Mouse (Mus musculus): ENCODE data around the gene Cysrt1.
"Not testable (repeated sequence)": the region's sequence is repeated elsewhere in the genome, so short reads cannot be mapped to it uniquely, and the experiment has no call there.

Cysrt1 gene

DNA sequence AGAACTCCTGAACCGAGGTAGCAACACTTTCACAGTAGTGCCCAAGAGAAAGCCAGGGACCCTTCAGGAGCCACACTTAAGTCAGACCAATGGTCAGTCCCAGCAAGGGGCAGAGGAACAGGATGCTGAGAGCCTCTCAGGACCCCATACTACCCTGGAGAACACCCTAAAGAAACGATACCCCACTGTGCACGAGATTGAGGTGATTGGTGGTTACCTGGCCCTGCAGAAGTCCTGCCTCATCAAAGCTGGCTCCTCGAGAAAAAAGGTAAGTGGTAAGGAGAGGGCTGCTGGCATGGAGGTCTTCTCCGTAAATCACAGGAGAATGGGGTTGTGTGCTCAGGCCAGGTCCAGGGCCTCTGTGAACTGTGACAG, 22.0 kb upstream of the Cysrt1 start:
- DNase-seq, result no peak

DNA sequence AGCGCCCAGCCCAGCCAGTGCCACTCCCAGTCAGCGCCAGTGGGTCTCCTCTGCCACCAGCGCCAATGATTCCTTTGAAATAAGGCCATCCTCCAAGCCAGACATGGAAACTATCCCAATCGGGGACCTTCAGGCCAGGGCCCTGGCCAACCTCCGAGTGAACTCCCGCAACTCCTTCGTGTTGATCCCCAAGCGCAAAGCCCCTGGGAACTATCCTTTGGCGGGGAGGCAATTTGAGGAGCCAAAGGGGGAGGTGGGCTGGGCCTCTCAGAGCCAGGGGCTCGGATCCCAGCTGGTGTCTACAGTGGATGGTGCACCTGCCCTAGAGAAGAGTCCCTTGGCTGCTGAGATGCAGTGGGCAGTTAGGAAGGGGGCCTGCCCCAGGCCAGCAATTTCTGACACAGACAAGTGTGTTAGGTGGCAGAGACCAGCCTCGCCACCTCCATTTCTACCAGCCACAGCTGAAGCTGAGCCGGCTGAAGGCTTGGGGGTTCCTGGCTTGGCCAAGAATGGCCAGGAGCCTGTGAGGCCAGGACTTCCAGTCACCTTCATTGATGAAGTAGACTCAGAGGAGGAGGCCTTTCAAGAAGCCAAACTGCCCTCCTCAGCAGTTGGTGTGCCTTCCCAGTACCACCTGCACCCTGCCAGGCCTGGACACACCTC, 21.5 kb upstream of the Cysrt1 start:
- DNase-seq, result no peak

DNA sequence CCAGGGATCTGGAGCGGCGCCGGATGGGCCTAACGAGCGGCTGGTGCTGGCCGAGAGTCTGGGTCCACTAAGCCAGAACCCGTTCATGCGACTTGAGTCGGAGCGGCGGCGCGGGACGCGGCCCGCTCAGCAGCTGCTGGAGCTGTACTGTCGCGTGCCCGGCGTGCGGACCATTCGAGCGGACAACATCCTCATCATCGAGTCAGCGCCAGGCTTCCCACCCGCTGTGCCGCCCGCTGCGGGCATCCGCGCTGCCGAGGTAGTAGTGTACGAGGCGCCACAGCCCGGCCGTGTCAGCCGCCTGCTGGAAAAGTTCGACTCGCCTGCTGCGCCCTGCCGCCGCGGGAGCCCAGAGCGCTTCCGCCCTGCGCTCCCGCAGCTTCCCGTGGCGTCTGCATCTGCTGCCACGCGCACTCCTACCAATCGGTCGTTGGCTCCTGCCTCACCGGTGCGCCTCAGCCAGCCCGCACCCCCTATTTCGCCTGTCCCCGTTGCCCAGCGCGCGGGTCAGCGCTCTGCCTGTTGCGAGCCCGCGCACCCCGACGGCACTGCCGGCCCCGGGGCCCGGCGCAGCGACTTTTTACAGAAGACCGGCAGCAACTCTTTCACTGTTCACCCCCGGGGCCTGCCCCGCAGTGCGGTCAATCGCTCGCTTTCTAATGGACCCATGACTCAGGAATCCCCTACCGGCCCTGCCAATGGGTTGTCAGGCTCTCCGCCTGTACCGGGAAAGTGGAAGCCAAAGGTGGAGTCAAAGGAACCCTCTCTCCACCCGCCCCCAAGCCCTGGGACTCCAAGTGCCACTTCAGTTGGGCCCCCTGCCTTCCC, 20.8 kb upstream of the Cysrt1 start:
- DNase-seq, result no peak

DNA sequence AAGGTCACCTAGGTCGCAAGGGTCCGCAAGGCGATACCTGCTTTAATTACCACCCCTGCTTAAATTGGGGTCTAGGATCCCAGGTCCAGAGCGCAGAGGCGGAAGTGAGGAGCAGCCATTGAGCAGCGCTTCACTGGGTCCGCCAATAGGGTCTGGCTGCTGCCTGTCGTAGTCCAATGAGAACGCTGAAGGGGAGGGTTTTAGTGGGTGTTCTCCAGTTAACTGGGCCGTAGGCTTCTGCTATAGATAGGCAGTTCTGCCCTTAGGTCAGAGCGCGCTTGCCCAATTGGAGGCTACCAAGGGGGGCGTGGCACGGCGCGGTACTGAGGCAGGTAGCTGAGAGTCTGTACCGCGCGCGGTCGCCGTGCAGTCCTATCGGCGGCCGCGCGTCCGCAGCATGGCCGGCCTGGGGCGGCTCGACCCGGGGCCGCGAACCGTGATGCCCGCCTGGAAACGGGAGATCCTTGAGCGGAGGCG, 20.1 kb upstream of the Cysrt1 start, which contains the start of gene Tprn:
Gene Tprn, plus strand, starts transcription at position 328 of the 477 bp plus-strand sequence.
- peak; percentile 98 for DNase-seq

DNA sequence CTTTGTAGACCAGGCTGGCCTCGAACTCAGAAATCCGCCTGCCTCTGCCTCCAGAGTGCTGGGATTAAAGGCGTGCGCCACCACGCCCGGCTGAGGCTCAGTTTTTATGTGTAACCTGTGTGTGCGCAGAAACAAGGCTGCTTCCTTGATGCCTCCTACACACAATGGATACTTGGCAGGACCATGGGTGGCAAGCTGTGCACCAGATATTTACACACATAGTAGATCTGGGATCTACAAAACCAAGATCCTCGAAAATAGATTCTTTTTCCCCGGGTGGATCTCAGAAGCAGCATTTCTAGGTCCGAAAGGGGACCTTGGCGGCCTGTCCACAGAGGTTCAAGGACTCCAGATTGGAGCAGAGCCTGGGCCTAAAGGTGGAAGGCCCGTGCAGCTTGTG, 19.6 kb upstream of the Cysrt1 start:
- peak; percentile 70 for DNase-seq

GRCm38 (mm10) chr2:25258887-25259286, 16.6 kb upstream of the Cysrt1 start:
- no peak for DNase-seq

DNA sequence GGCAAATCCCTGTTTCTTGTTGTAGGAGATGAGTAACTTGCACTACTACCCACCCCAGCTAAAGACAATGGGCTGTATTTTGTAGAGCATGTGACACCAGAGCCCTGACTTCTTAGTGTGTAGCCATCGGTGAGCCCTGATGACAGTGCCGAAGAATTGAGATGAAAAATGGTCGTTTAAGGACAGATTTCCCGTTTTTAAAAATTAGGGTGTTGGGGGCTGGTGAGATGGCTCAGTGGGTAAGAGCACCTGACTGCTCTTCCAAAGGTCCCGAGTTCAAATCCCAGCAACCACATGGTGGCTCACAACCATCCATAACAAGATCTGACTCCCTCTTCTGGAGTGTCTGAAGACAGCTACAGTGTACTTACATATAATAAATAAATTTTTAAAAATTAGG, 15.0 kb upstream of the Cysrt1 start:
- not testable (repeated sequence) for DNase-seq

- not testable (repeated sequence) for DNase-seq
Observed at GRCm38 (mm10) chr2:25256443-25257109, 14.3 kb upstream of the Cysrt1 start.

GRCm38 (mm10) chr2:25255284-25255779, 13.1 kb upstream of the Cysrt1 start, which contains the start of gene Tmem203:
Gene Tmem203, plus strand, starts transcription at chr2:25255439.
- DNase-seq, result peak; percentile 86

DNA sequence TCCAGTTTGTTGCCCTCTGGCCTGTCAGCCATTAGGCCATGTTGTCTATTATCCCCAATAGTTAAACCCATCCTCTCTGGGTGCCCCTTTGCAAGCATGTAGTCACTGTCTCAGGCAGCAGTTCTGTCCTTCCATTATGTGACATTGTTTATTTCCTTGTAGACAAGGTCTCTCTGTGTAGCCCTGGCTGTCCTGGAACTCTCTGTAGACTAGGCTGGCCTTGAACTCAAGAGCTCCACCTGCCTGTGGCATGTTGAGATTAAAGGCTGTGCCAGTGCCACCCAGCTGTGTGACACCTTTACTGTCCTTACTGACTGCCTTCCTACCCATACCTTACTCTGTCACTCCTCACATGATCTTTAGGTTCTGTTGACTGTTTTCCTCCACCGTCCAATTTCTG, 10.1 kb upstream of the Cysrt1 start:
- no peak for DNase-seq

DNA sequence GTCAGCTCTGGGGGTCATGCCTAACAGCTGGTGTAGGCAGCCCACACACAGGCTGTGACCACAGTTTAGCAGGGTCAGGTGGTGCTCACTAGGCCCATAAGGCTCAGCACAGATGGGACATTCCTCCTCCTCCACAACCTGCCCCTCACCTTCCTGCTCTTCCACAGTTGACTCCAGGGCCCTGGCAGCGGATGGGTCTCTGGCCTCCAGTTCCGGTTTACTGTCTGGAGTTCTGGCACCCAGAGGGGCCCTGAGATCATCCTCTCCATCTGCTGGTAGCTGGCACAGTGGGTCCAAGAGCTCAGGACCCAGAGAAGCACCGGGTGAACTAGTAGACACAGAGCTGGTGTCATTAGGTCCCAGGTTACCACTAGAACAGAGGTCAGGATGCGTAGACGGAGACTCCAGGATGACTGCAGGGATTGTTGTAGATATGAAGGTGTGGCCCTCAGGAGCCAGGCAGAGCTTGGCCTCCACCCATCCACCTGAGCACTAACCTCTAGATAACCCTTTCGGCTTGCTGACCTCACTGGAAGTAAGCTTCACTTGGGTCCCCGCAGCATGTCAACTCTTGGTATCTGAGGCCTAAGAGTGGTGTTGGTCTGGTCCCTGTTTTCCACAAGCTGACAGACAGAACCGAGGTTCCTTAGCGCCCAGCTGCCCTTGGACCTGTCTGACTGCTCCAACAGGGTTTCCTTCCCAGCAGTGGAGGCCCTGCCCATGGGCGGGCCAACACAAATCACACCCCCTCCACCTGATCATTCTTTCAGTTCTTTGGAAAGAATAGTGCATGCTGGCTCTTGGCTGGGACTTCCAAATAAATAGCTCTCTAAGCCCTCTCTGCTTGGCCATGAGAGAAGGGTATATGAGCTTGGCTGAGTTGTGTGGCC, 4.2 kb upstream of the Cysrt1 start, which contains the start of gene AL732309.1:
Gene AL732309.1, minus strand, starts transcription at position 681 of the 890 bp plus-strand sequence.
- DNase-seq, result no peak

GRCm38 (mm10) chr2:25244144-25244543, 1.9 kb upstream of the Cysrt1 start:
- DNase-seq, result no peak

- DNase-seq, result no peak
Observed at GRCm38 (mm10) chr2:25243342-25243741, 1.1 kb upstream of the Cysrt1 start.

- no peak for DNase-seq
Observed at GRCm38 (mm10) chr2:25241438-25241775, 845 bp downstream of the Cysrt1 start.

GRCm38 (mm10) chr2:25240723-25241437, 1.4 kb downstream of the Cysrt1 start:
- DNase-seq, result peak; percentile 69

GRCm38 (mm10) chr2:25240310-25240709, 1.9 kb downstream of the Cysrt1 start:
- no peak for DNase-seq

- no peak for DNase-seq
Observed at GRCm38 (mm10) chr2:25239766-25240165, 2.5 kb downstream of the Cysrt1 start.

DNA sequence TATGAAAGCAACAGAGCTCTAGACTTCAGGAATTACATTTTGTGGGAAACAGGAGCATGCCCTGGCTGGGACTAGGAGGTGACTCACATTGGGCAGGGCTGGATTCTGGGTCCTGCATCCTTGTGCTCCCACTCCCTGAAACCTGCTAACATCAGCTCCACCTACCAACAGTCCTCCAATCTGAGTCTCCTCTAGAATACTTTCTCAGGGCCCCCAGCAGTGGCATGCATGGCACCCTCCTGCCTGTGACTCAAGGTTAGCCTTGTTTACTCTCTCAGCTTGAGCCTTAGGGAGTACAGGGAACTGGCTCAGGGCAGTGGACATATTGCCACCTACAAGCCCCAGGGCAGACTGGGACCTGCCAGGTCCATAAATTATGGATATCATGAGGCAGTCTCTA, 4.1 kb downstream of the Cysrt1 start:
- no peak for DNase-seq

DNA sequence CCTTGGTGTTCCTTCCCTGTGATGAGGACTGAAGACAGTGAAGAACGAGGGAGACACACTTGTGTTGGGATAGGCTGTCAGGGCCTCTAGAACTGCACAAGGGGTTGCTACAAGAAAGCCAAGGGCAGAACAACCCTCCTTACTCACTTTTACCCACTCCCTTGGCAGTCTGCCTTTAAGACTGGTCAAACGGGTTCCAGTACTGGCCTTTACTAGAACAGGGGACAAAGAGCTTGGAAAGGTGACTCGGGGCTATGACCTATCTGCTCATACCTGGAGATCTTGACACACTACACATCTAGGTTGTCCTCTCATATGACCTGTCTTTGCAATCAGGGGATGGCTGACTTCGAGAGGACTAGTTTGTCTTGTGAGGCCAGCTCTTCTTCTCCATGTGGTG, 4.7 kb downstream of the Cysrt1 start:
- DNase-seq, result no peak

- DNase-seq, result no peak
Observed at GRCm38 (mm10) chr2:25236614-25237013, 5.6 kb downstream of the Cysrt1 start, which contains the start of gene Rnf224. Gene Rnf224, minus strand, starts transcription at chr2:25236787.

- no peak for DNase-seq
Observed at GRCm38 (mm10) chr2:25234551-25235220, 7.6 kb downstream of the Cysrt1 start.
